Mouse (Mus musculus): ENCODE data around the gene Fbxo2. TPM values are rescaled to one million over a fixed set of nuclear protein-coding genes. Genes with fewer than 3 reads are reported as not detected.

Gene Fbxo2
- total and polyA plus RNA-seq, 3 experiments, result 0.30 to 5.9 TPM; not detected in 1

DNA sequence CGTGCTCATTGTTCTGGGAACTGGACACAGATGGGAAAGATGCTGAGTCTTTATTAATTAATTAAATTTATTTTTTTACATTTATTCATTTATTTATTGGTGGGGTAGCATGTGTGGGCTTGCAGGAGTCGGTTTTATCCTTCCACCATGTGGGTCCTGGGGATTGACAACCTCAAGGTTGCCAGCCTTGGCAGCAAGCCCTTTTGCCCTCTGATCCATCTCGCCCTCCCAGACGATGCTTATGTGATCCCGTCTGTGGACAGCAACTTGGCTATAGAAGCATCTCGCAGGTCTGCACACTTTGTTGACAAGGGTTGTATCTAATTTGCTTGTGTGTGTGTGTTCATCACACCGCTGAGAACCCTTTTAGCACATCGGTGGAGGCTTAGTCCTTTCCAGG is 22.9 kb upstream of the Fbxo2 start:
- no peak overlapping the region for H3K4me2 ChIP-seq (ENCODE audit: insufficient read depth, low read depth, poor library complexity, severe bottlenecking)
- no peak overlapping the region for H3K4me3 ChIP-seq (replicated peaks in 1 of 3; ENCODE audit: low read depth in 2 of 3, low read length in 2 of 3, poor library complexity in 1 of 3)
- H3K27ac ChIP-seq (ENCODE audit: insufficient read depth, low read depth), result no peak overlapping the region
- no peak for DNase-seq (ENCODE audit: extremely low read depth)
- no peak for TF ChIP-seq MAFK (IDR thresholded peaks at IDR 0.05; ENCODE audit: insufficient replicate concordance, low read length)
- peaks cover 2 to 6% of the 10 kb centered on the region in 2 experiments; a peak in 2 of 4 replicates for H3K4me1 ChIP-seq (ENCODE audit: control insufficient read depth in 1 of 2, insufficient read depth in 2 of 2)
- H3K27me3 ChIP-seq (replicated peaks), result peaks cover 48% of the 10 kb centered on the region
- dilution Hi-C loops (cut with MboI; ENCODE audit: extremely low pct_ligation_motif_present, extremely low pct_unique_long_range_greater_than_20kb, low sequenced_read_pairs), result no loop called here
- no peaks in the 10 kb centered on the region for H3K36me3 ChIP-seq (replicated peaks in 1 of 2; ENCODE audit: control insufficient read depth in 1 of 2, insufficient read depth in 1 of 2, low read length in 1 of 2)
- no peak overlapping the region for H3K9ac ChIP-seq (ENCODE audit: insufficient read depth, low read depth)
- no peaks in the 10 kb centered on the region; the same call in 1 of the 2 replicates for H3K79me2 ChIP-seq (replicated peaks; ENCODE audit: control insufficient read depth, extremely low read depth, insufficient read depth, poor library complexity, severe bottlenecking)
- H3K9me3 ChIP-seq (replicated peaks; ENCODE audit: low read length), result no peaks in the 10 kb centered on the region
- in situ Hi-C loops (cut with MboI; ENCODE audit: low pct_ligation_motif_present, low pct_unique_long_range_greater_than_20kb, low sequenced_read_pairs), result no loop called here

DNA sequence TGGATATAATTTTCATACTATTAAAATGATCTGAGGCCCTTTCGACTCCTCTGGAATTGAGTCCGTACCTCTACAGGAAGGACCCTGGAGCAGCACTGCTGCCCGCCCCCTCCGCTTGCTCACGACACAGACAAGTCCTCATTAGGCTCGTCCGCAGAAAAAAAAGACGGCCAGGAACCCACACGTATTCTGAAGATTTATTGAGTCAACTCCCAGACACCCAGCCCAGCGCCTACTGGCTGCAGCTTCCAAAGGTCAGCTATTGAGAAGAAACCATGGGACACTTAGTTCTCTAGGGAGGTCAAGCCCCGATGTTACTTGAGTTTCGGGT is 20.7 kb upstream of the Fbxo2 start:
- Histone ChIP-seq H3K4me1 (ENCODE audit: control insufficient read depth in 1 of 2, insufficient read depth in 2 of 2) (peaks cover under 1 to 6% of the 10 kb centered on the region in 2 experiments; a peak in 2 of 4 replicates), H3K79me2 (replicated peaks; ENCODE audit: control insufficient read depth, extremely low read depth, insufficient read depth, poor library complexity, severe bottlenecking) (no peaks in the 10 kb centered on the region; the same call in 1 of the 2 replicates), H3K4me3 (replicated peaks in 1 of 3; ENCODE audit: low read depth in 2 of 3, low read length in 2 of 3, poor library complexity in 1 of 3) (peak overlapping the region; percentile 77 to 85 (median 83)), H3K27ac (ENCODE audit: insufficient read depth, low read depth) (no peak overlapping the region), H3K36me3 (replicated peaks in 1 of 2; ENCODE audit: control insufficient read depth in 1 of 2, insufficient read depth in 1 of 2, low read length in 1 of 2) (peaks cover 5 to 21% of the 10 kb centered on the region in 2 experiments), H3K9ac (ENCODE audit: insufficient read depth, low read depth) (peak overlapping the region; percentile 61), H3K27me3 (replicated peaks) (peaks cover 34% of the 10 kb centered on the region), H3K4me2 (ENCODE audit: insufficient read depth, low read depth, poor library complexity, severe bottlenecking) (peak overlapping the region; percentile 96), H3K9me3 (replicated peaks; ENCODE audit: low read length) (no peaks in the 10 kb centered on the region)
- DNase-seq (ENCODE audit: extremely low read depth), result no peak
- dilution Hi-C loops (cut with MboI; ENCODE audit: extremely low pct_ligation_motif_present, extremely low pct_unique_long_range_greater_than_20kb, low sequenced_read_pairs) (no loop called here), in situ Hi-C loops (cut with MboI; ENCODE audit: low pct_ligation_motif_present, low pct_unique_long_range_greater_than_20kb, low sequenced_read_pairs) (no loop called here)
- TF ChIP-seq ETS1 (conservative IDR thresholded peaks at IDR 0.05; ENCODE audit: low read depth, low read length) (0 out of 2 replicates have a peak, but pooled peaks have one; percentile 19), ELF1 (IDR thresholded peaks at IDR 0.05; ENCODE audit: low read depth, low read length) (peak; percentile 56; the same call in 1 of the 2 replicates), TCF12 (IDR thresholded peaks at IDR 0.05; ENCODE audit: low read depth, low read length) (0 out of 2 replicates have a peak, but pooled peaks have one; percentile 44), IRF4 (IDR thresholded peaks at IDR 0.05; ENCODE audit: low read depth, low read length) (peak; percentile 75), RAD21 (IDR thresholded peaks at IDR 0.05; ENCODE audit: low read depth, low read length) (no peak), GABPA (IDR thresholded peaks at IDR 0.05; ENCODE audit: insufficient replicate concordance, low read depth, low read length) (no peak), ZNF384 (IDR thresholded peaks at IDR 0.05; ENCODE audit: low read depth, low read length) (peak; percentile 53), EP300 (IDR thresholded peaks at IDR 0.05; ENCODE audit: low read length) (peak; percentile 59; the same call in 1 of the 2 replicates)

DNA sequence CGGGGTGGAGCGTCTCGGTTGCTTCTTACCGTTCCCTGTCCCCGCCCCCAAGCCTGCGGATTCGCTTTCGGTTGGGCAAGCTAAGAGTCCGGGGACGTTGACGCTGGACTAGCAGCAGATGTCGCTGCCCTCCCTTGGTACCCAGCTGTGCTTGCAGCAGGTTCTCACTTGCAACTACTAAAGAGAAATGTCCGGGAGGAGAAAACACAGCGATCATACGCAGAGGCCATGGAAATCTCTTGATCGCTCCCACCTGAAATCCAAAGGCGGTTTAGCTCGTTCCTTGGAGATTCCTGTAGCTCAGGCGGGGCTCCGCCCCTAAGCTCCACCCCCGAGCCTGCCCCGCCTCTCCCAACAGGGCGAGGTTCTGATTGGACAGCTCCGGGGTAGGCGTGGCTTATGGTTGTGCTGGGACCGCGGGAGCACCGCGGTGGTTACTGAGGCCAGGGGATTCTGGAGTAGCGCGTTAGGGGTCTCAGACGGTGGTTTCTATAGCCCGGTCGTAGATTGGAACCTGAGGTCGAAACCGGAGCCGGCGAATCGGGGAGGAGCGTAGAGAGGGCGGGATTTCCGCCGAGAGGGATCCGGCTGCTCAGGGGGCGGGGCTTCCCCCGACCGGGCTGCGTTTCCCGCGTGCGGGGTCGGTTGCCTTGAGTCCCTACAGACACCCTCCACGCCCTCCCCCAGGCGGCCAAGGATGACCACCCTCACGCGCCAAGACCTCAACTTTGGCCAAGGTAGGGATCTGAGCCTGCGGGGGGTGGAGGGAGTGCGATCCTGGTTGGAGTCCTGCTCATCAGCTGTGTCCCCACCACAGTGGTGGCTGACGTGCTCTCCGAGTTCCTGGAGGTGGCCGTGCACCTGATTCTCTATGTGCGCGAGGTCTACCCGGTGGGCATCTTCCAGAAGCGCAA is 20.1 kb upstream of the Fbxo2 start:
- DNase-seq (ENCODE audit: extremely low read depth), result peak; percentile 92
- in situ Hi-C loops (cut with MboI; ENCODE audit: low pct_ligation_motif_present, low pct_unique_long_range_greater_than_20kb, low sequenced_read_pairs) (no loop called here), dilution Hi-C loops (cut with MboI; ENCODE audit: extremely low pct_ligation_motif_present, extremely low pct_unique_long_range_greater_than_20kb, low sequenced_read_pairs) (no loop called here)
- peak overlapping the region; percentile 25 for H3K4me2 ChIP-seq (ENCODE audit: insufficient read depth, low read depth, poor library complexity, severe bottlenecking)
- peaks cover 30% of the 10 kb centered on the region for H3K27me3 ChIP-seq (replicated peaks)
- peak overlapping the region; percentile 73 for H3K27ac ChIP-seq (ENCODE audit: insufficient read depth, low read depth)
- H3K9ac ChIP-seq (ENCODE audit: insufficient read depth, low read depth), result peak overlapping the region; percentile 76
- no peaks in the 10 kb centered on the region; the same call in 1 of the 2 replicates for H3K79me2 ChIP-seq (replicated peaks; ENCODE audit: control insufficient read depth, extremely low read depth, insufficient read depth, poor library complexity, severe bottlenecking)
- peaks cover 10 to 28% of the 10 kb centered on the region in 2 experiments for H3K36me3 ChIP-seq (replicated peaks in 1 of 2; ENCODE audit: control insufficient read depth in 1 of 2, insufficient read depth in 1 of 2, low read length in 1 of 2)
- H3K4me1 ChIP-seq (ENCODE audit: control insufficient read depth in 1 of 2, insufficient read depth in 2 of 2), result peaks cover 0 to 6% of the 10 kb centered on the region in 2 experiments; a peak in 2 of 4 replicates
- H3K9me3 ChIP-seq (replicated peaks; ENCODE audit: low read length), result no peaks in the 10 kb centered on the region
- peak overlapping the region; percentile 77 to 85 (median 83) for H3K4me3 ChIP-seq (replicated peaks in 1 of 3; ENCODE audit: low read depth in 2 of 3, low read length in 2 of 3, poor library complexity in 1 of 3)
- TF ChIP-seq IRF4 (IDR thresholded peaks at IDR 0.05; ENCODE audit: low read depth, low read length) (no peak), MXI1 (IDR thresholded peaks at IDR 0.05; ENCODE audit: low read depth, low read length) (peak; percentile 90), MYC (IDR thresholded peaks at IDR 0.05; ENCODE audit: low read depth, low read length) (no peak), KAT2A (IDR thresholded peaks at IDR 0.05; ENCODE audit: insufficient replicate concordance, low read length) (0 out of 2 replicates have a peak, but pooled peaks have one; percentile 28), MEF2A (IDR thresholded peaks at IDR 0.05; ENCODE audit: borderline replicate concordance, low read depth, low read length) (peak; percentile 34; the same call in 1 of the 2 replicates), SIN3A (IDR thresholded peaks at IDR 0.05; ENCODE audit: low read length) (peak; percentile 86), CTCF (conservative IDR thresholded peaks at IDR 0.05 in 1 of 2, IDR thresholded peaks at IDR 0.05 in 1 of 2; ENCODE audit: low read depth in 2 of 2, low read length in 2 of 2) (peak; percentile 21 to 76; a peak in 2 of 4 replicates), HCFC1 (IDR thresholded peaks at IDR 0.05; ENCODE audit: low read depth, low read length) (peak; percentile 58; the same call in 1 of the 2 replicates), BHLHE40 (IDR thresholded peaks at IDR 0.05; ENCODE audit: low read depth, low read length) (peak; percentile 25; the same call in 1 of the 2 replicates), RCOR1 (conservative IDR thresholded peaks at IDR 0.05; ENCODE audit: low read depth, low read length) (no peak), GABPA (IDR thresholded peaks at IDR 0.05; ENCODE audit: insufficient replicate concordance, low read depth, low read length) (no peak), PAX5 (IDR thresholded peaks at IDR 0.05; ENCODE audit: low read length) (no peak), E2F4 (IDR thresholded peaks at IDR 0.05; ENCODE audit: insufficient replicate concordance, low read depth, low read length) (0 out of 2 replicates have a peak, but pooled peaks have one; percentile 24), POLR2A (IDR thresholded peaks at IDR 0.05; ENCODE audit: low read depth, low read length) (peak; percentile 90), USF2 (conservative IDR thresholded peaks at IDR 0.05; ENCODE audit: low read depth, low read length) (no peak)
